Mouse (Mus musculus) heart, postnatal 0 days (tissue): ENCODE results near the gene Dnajc9.

Experiments used
- CTCF ChIP-seq: IDR thresholded peaks from 2 replicates; pipeline ENCODE4 v1.5.1; 2016; ENCODE audit warnings: antibody characterized with exemption, control low read depth, low read depth
- EP300 ChIP-seq: IDR thresholded peaks from 2 replicates; pipeline ENCODE4 v1.6.1; 2016; ENCODE audit warnings: antibody characterized with exemption, low read depth

DNA sequence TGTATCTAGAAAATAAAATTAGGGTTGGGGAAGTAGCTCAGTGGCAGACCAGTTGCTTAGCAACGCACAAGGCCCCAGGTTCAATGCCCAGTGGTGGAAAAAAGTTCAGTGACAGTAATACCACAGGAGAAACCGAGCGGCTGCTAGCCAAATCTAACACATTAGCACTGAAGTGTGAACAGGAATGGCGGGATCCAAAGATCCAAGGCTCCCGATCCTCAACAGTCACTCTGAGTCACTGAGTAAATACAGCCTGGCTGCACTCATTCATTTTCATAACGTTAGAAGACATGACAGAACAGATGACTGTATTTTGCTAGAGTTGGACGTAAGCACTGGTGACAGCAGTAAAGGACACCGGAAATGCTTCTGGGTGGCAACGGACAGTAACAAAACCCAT is 42.8 kb downstream of the Dnajc9 start:
- no peak for TF ChIP-seq CTCF
- TF ChIP-seq EP300: no peak
